Mouse (Mus musculus) cerebellum, adult 9-11 months (tissue): Measurements from ENCODE around the gene Ippk.

Experiments
- DNase-seq: peaks from one replicate; pipeline ENCODE4 v3.0.0; 2022

Gene Ippk

DNA sequence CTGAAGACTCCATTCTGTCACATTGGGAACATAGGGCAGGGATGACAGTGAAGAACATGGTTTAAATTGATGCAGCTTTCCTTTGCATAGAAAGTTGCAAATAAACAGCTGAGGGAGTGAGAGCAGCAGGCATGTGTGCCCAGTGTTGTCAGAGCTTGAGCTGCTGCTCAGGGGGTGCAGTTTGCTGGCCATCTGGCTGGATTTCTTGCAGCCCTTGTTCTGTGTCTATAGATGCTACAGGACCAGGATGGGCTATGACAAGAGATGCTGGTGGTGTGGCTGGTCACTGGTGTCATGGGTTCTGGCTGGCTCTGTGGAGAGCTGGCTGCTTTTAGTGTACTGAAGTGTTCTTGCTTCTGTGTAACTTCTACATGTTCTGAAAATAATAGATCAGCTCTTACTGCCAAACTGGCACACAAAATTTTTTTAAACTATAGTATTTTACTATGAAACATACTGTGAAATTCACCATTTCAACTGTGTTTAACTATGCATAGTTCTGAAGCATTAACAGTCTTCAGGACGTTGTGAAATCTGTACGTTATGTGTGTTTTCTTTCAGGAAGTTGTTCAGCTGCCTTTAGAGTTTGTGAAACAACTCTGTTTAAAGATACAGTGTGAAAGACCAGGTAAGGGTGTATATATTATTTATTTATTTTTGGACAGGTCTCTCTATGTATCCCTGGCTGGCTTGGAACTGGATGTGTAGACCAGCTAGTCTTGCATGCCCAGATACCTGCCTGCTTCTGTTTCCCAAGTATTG lies 12.4 kb downstream of the Ippk start:
- DNase-seq = no peak

DNA sequence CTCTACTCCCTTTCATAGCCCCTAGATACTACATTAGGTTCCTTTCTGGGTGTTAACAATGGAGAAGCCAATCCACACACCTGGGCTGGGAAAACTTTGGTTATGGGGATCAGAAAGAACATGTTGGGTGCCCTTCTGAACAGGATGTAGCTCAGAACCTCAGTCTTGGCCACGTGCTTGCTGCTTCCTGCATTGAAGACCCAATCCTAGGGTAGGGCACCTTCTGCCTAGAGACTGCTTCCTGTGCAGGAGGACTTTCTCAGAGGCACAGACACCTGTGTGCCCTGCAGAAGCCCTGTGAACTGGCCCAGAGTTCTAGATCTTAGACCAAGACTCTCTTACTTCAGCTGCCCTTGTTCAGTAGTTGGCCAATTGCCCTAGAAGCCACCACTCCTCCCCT lies 14.7 kb downstream of the Ippk start:
- no peak for DNase-seq

GRCm38 (mm10) chr13:49436170-49436569 lies 15.1 kb downstream of the Ippk start:
- DNase-seq = peak; percentile 20

DNA sequence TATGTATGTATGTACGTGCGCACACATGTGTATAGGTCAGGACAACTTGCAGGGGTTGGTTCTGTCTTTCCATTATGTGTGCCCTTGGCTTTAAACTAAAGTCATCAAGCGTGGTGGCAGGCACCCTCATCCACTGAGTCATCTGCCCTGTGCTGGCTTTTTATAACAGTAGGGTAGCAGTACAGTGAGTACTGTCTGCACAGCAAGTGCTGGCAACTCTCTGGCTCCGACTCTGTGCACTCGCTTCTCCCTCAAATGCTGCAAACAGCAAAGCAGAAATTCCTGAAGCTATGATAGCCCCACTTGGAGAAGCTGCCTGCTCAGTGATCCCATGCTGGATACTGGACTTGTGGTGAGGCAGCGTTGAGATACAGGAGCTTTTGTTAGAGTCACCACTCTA lies 23.4 kb downstream of the Ippk start:
- DNase-seq = no peak

- peak; percentile 66 for DNase-seq
Observed at GRCm38 (mm10) chr13:49449318-49449749, 28.3 kb downstream of the Ippk start.

- DNase-seq = no peak
Observed at GRCm38 (mm10) chr13:49460276-49460675, 39.2 kb downstream of the Ippk start.

- no peak for DNase-seq
Observed at GRCm38 (mm10) chr13:49460692-49461414, 39.8 kb downstream of the Ippk start.

DNA sequence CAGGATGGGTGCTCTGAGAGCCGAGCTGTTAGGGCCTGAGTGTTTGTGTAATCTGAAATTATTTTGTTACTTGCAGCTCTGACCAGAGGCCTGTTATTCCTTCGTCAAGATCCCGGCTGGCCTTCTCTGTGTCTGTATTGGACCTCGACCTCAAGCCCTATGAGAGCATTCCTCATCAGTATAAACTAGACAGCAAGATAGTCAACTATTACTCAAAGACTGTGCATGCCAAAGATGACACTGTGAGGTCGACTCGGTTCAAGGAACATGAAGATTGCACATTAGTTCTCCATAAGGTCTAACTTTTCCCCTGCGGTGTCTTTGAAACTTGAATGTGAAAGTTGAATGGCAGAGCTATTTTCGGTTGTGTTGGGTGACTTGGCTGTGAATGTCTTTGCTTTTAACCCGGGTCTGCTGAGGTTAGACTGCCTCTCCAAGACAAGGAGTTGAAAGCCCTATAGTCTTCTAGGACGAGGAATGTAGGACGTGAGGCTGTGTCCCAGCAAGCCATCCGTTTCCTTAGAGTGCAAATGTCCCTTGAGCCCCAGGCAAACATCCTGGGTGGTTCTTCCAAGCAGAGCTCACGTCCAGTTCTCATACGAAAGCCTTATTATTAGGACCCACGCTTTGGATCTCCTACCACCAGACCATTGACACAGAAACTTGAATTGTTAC lies 40.5 kb downstream of the Ippk start:
- no peak for DNase-seq

- DNase-seq = no peak
Observed at GRCm38 (mm10) chr13:49462921-49463320, 41.9 kb downstream of the Ippk start.

DNA sequence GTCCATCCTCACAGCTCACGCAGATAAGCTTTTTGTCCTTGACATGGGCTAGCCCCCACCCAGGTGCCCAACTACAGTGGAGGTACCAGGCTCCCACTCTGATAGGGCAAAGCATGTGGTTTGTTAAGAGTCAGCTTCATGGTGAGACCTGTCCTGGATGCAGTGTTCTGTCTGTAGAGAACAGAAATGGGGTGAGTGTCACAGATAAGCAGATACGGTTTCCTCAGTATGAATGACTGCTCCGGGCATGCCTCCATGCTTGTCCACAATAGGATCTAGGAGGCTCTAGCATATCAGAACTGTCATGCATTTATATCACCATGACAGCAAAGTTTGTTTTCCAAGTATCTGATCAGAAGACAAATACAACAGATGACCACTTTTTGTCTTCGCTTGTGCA lies 44.8 kb downstream of the Ippk start:
- DNase-seq = no peak

DNA sequence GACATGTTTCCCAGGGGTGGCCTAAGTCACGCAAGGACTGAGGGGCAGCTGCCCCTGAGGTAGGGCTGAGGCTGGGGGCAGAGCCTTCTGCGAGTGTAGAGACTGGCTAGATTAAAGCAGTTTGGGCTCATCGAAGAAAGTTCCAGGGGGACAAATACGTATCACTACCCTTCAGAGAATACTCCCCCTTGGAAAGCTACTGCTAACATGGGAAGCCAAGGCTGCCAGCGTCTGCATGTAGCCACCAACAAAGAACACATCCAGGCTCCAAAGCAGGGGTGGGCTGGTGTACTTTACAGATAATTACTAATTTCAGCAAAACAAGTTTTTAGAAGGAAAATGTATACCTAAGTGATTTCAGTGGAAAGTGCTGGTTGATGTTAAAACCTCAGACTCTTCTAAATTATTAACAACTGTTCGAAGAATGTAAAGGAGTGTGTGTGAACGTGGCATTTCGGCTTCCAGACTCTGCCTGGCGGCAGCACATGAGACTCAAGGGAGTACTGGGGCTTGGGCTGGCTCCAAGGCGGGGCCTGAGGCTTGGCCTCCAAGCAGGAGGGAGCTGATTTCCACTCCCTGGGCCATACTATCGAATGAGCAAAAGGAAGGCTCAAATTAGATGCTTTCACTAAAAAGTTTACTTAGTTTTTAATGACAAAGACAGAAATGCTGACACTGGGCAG lies 45.5 kb downstream of the Ippk start:
- no peak for DNase-seq

DNA sequence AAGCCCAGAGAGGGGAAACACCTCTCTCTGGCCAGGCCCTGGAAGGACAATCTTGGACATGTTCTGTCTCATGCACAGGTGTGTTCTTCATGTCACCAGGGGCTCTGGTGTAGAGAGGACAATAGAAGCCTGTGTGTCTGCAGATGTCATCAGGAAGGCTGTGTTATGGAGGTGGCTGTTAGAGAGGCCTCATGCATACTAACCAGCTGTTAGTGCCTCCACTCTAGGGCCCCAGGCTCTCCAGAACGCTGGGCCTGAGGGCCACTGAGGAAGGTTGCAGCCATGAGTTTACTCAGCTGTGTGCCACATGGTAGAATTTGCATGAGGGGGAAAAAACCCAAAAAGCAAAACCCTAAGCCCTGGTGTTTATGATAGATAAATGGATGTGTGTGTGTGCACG lies 46.5 kb downstream of the Ippk start:
- DNase-seq = no peak

GRCm38 (mm10) chr13:49469002-49469401 lies 48.0 kb downstream of the Ippk start:
- peak; percentile 20 for DNase-seq

GRCm38 (mm10) chr13:49470319-49470718 lies 49.3 kb downstream of the Ippk start:
- DNase-seq = no peak

GRCm38 (mm10) chr13:49470806-49471205 lies 49.8 kb downstream of the Ippk start:
- DNase-seq = no peak

DNA sequence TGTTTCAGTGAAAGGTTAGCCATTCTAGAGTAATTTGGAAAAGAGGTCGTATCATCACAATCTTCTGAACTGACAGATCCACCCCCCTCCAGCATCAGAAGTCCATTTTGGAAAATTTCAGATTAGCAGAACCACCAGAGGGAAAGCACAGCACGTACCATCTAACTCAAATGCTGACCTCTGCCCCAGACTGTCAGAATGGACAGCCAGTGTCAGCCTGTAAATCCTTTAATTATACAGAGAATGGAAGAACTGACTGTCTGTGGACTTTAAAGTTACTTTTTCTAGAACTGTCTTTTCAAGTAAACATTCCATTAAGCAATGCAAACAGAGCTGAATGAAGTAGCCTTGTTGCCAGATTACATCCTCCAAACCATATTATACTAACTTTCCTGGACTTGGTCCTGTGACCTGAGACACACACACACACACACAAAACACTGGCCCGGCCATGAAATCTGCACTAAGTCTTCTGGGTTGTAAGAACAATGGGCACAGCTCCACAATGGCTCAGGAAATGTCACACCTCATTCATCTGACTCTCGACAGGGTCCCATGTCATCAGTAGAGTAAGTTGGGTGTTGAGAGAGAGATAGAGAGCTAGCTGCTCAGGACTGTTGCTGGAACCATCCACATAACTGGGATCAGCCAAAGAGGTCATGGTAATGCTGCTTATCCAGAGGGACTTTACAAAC lies 51.1 kb downstream of the Ippk start:
- DNase-seq = no peak

- no peak for DNase-seq
Observed at GRCm38 (mm10) chr13:49472676-49473005, 51.6 kb downstream of the Ippk start.

DNA sequence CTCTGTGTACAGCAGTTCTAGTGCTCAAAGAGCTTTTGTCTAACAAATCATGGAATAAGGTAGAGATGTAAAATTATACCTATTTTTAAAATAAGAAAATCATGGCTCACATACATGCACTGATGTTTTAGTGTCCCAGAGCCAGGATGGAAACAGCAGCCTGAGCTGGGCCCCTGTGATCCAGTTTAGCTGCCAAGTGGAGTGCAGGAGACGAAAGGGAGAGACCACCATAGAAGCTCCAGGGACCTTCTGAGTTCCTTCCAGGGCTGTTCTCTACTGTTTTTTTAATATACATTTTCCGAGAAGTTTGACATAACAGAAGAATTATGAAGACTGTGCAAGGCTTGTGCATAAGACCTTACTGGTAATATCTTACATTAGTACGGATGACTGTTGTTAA lies 56.8 kb downstream of the Ippk start:
- no peak for DNase-seq

GRCm38 (mm10) chr13:49478851-49479374 lies 57.9 kb downstream of the Ippk start:
- no peak for DNase-seq

GRCm38 (mm10) chr13:49479399-49479798 lies 58.4 kb downstream of the Ippk start:
- DNase-seq = no peak

GRCm38 (mm10) chr13:49480057-49480456 lies 59.0 kb downstream of the Ippk start:
- DNase-seq = peak; percentile 63

GRCm38 (mm10) chr13:49480551-49480950 lies 59.5 kb downstream of the Ippk start:
- DNase-seq = peak; percentile 49

- DNase-seq = no peak
Observed at GRCm38 (mm10) chr13:49485388-49485787, 64.3 kb downstream of the Ippk start.
